Mouse (Mus musculus) spleen, adult 18-20 months (tissue): ENCODE results near the gene Rap1gap2.
A peak's percentile ranks its signal among the peaks of the same experiment; 100 is the strongest.
"Not testable (repeated sequence)": the region's sequence is repeated elsewhere in the genome, so short reads cannot be mapped to it uniquely, and the experiment has no call there.

Experiments used
- DNase-seq, 2 experiments: peaks; one replicate each; pipeline ENCODE4 v3.0.0; 2022; ENCODE audit warnings: mixed read lengths in 2 of 2

Rap1gap2 gene

DNA sequence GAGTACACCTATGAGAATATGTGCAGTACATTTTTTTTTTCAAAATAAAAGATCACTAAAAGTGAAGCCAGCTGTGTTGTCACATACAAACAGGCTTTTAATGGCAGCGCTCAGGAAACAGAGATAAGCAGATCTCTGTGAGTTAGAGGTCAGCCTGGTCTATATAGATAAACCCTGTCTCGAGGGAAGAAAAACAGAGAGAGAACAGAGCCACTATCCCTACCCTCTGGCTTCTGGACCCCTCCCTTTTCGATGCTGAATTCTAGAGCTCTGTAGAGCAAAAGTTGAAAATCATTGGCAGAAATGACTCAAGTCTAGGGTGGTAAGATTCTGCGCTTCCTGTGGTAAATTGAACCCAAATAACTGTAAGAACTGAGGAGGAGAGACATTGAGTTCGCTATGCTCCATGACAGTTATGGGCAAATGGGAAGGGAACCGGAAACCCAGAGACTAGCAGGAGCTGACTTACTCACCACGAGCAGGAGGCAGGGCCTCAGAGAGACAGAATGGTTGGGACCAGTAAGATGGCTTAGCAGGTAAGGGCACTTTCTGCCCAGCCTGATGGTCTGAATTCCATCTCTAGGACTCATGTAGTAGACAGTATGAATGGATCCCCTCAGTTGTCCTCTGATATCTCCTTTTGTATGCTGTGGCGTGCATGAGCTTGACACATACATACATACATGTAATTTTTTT, 11.4 kb upstream of the Rap1gap2 start:
- DNase-seq, result no peak

DNA sequence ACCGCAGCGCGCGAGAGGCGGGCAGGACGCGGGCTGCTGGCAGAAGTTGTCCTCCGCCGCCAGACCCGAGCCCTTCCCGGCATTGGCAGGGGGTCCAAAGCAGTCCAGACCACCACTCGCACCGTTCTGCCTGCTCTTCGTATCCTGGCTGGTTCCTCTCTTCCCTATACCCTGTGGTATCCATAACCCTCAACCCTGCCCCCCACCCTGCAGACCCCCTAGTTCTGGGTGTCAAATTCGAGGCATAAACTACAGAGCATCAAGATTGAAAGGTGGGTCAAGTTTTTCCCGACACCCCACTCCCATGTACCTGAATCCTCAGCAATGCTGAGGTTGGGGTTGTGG, 9.2 kb upstream of the Rap1gap2 start:
- no peak for DNase-seq

DNA sequence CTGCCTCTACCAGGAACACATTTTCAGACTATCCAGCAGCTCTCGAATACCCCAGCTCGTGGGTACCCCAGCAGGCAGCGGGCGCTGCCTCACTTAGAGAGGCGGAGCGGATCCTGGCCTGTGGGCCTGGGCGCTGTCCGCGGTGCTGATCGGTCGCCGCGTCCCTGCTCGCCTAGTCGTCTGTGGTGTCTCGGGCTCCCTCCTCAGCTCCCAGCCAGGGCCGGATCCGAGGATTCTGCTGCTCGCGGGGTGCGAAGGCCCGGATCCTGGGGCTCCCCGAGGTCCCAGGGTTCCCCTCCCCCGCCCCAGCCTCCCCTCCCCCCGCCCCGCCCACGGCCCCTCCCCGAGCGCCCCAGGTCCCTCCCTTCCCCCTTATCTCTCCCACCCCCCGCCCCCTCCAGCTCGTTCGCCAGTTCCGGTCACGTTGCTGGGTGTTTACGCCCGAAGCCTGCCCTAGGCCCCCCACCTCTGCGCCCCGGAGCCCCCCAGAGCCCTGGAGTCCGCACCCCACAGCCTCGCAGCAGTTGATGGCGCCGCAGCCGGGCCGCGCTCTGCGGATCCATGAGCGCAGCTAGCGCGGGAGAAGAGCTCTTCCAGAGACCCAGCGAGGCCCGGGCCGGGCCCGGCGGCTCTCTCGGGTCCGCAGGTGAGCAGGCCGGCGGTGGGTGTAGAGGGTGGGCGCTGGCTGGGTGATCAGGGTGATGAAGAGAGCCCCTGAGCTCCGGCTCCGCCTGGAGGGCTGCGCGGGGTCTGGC, 8.7 kb upstream of the Rap1gap2 start, which contains the start of gene Ccdc92b:
Gene Ccdc92b, plus strand, starts transcription at position 405 of the 755 bp plus-strand sequence.
- peak; percentile 28 to 65 for DNase-seq

DNA sequence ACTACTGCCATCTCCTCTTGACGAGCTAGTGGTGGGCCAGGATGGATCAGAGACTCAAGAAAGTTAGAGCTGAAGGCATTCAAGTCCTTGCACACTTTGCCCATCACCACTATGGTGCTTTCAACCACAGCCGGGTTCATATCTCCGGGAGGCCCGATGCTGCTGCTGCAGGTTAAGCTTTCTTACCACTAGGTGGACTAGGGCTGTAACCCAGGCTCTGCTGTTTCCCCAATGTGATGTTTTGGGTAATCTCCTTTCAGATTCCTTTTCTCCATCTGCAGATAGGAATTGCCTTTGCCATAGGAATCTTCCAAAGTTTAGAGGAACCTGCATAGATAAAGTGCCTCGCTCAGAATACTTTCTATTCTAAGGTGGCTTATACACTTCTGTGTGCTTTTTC, 4.9 kb upstream of the Rap1gap2 start:
- DNase-seq, result no peak

DNA sequence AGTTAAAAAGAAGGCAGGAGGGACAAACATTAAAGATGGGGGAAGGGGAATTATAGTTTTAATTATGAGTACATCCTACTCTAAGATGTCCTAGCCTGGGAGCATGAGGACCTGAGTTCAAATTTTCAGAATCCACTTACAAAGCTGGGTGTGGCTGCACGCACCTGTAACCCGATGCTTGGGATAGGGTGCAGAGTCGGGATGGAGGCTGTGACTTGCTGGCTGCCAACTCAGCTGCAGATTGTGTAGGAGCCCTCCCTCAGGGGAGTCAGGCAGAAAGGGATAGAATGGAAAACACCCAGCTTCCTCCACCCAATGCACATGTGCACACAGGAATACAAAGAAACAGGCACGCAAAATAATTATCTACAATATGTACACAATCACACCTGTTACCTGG, 2.7 kb upstream of the Rap1gap2 start:
- DNase-seq, result no peak

DNA sequence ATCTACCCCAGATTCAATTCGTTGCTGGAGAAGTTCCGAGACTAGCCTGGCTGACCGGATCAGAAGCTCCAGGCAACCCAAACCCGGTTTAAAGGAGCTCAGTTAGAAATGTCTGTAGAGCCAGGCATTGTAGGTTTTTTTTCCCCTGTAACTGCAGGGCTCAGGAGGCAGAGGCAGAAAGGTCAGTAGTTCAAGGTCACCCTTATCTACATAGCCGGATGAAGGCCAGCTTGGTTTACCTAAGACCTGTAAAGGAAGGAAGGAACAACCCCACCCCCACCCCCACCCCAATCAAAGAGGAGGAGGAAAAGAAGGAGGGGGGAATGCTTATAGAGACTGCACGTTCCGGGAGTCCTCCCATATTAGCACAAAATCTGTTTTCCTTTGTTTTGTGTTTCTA, 722 bp upstream of the Rap1gap2 start:
- no peak for DNase-seq

DNA sequence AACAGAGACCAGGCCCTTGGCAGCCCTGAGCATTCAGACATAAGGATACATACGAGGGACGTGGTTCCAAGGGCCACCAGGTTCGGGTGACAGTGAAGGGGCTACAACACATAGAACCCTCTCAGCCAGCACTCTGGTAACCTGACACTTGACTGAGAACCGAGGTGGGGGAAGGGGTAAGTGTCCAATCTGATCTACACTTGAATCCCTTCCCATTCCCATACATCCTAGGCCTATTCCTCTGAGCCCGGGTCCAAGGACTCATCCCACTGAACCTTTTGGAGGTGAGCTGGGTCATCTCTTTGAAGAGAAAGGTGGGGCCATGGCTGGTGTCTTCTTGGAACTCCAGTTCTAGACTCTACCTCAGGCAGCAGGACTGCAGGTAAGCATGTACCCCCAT, 647 bp downstream of the Rap1gap2 start:
- DNase-seq, result no peak

DNA sequence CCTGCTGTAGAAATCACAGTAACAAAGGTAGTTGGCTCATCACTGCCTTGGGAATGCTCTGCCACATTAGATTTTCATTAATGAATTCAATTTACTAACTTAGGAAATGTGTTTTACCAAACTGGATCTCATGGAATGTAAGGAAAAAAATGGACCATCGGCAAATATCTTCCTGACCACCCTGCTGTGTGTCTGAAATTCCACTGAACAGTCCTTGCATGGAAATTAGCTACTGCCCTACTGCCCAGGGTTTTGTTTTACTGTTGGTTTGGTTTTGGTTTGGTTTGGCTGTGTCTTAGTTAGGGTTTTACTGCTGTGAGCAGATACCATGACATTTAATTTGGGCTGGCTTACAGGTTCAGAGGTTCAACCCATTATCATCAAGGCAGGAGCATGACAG, 8.4 kb downstream of the Rap1gap2 start:
- no peak for DNase-seq

DNA sequence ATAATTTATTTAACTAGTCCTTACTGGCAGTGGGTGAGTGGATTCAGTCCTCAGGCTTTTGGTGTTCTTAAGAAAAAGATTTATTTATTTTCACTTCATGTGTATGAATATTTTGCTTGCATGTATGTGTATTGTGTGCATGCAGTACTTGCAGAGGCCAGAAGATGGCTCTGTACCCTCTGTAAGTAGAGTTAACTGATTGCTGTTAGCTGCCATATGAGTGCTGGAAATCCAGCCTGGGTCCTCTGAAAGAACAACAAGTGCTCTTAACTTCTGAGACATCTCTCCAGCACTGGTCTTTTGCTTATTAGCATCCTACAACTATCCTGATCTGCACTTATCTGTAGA, 12.8 kb downstream of the Rap1gap2 start:
- no peak for DNase-seq

DNA sequence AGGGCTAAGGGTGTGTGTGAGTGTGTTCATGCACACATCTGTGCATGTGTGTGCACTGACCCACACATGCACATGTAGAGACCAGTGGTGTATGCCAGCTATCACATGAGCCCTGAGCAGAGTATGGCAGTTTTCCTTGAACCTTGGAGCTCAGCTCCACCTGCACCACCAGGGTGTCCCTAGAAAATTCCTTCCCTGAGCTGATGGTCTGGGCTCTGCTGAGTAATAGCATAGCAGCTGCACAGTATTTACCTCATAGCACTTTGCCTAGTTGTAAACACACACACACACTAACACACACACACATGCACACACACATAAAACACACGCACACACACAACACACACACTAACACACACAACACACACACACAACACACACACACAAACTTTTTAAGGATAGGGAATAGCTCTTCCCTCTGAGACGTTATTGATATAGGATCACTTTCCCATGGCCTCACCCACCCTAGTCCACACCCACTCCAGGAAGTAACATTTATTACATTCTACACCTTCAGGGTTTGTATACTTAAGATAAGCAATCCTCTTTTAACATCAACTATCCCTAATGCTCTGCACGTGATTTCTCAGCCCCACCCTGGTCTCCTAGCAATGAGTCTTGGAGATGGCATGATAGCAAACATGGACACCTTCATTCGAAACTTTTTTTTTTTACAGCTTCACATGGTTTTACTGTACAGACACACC, 13.3 kb downstream of the Rap1gap2 start:
- DNase-seq, result no peak

DNA sequence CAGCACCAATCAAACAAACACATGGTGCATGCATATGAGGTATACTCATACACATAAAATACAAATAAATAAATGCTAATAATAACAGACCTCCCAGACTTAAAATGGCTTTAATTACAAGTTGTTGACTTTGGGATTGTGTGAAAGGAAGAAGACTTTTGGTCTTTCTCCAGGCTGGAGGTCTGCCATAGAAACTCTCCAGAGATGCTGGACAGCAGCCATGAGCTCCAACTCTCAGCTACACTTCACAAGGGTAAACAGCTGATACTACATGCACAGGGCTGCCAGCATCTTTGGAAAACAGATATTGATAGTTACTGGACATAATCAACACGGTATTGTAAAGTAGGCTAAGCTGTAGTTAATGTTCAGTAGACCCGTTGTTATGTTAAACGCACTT, 18.5 kb downstream of the Rap1gap2 start:
- no peak for DNase-seq

DNA sequence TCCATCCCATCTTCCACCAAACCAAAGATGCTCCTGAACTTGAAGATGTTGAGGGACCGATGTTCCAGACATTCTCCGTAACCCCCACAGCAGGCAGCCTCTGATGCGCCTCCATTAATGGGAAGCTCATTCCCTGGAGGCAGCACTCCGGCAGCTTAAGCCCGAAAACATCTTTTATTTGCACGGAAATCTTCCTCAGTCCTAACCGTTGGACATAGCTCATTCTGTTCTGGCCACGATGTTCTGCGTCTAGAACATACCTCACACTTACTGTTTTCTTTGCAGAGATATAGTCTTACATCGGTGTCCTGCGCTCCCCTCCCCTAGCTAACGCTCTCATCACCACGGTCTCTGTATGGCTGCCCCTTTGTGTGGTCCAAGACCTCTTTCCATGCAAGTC, 20.0 kb downstream of the Rap1gap2 start:
- no peak for DNase-seq

DNA sequence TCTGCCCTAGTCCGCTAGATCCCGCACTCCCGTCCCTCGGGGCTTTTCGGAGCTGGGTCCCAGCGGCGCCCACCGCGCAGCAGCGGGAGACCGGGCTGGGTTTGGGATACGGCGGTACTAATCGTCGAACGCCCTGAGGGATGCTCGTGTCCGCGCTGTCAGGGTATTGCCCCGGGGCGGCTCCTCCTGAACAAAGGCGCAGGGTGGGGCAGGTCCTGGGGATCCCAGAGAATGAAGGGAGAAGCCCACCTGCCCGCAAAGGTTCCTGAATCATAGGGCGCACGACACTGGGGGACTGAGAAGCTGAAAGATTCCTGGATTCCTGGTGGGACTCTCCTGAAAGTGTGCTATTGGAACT, 20.5 kb downstream of the Rap1gap2 start:
- DNase-seq, result no peak

DNA sequence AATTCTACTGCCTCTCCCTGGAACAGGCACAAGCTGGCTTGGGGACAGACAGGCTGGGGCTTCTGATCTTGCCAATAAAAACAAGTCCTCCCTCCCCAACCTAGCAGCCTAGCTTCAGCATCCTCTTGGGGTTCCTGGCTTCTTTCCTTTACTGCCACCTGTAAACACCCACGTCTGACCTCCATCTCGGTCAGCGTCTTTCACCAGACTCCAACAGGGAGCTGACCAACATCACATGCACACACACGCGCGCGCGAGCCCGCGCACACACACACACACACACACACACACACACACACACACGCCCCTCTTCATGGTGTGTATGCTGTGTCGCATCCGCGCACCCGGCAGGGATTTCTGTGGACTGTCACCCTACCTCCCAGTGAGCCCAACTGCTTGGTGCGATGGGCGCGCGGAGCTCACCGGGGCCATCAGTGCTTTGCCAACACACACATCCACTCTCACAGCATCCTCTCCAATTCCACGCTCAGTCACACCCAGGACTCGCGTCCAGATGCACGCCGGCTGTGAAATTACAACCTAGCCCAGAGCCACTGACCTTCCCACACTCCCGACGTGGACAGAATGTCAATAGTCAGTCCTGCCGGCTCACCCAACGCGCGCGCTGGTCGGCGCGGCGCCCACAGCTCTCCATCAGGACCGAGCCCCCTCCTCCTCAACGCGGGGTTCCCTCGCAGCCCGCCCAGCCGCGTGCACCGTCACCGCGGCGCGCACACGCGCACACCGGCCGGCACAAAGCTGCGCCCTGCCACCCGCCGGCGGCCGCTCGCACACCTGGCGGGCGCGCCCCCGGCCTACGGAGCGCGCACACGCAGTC, 21.1 kb downstream of the Rap1gap2 start:
- no peak for DNase-seq

DNA sequence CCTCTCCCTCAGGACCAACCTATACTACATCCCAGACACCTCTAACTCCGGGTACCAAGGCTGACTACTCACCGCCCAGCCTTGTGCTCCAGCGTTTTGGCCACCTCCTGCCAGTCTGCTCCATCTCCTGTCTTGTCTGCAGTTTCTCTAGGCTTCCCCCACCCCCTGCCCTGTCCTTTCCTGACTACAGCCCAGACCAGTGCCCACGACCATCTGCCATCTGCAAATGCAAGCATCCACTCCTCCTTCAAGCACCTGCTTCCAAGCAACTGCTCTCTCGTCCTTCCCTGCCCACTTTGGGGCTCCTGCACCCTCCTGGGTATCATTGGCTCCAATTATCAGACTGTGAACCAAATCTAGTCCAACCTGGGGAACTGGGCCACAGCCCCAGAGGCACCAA, 24.3 kb downstream of the Rap1gap2 start:
- DNase-seq, result no peak

DNA sequence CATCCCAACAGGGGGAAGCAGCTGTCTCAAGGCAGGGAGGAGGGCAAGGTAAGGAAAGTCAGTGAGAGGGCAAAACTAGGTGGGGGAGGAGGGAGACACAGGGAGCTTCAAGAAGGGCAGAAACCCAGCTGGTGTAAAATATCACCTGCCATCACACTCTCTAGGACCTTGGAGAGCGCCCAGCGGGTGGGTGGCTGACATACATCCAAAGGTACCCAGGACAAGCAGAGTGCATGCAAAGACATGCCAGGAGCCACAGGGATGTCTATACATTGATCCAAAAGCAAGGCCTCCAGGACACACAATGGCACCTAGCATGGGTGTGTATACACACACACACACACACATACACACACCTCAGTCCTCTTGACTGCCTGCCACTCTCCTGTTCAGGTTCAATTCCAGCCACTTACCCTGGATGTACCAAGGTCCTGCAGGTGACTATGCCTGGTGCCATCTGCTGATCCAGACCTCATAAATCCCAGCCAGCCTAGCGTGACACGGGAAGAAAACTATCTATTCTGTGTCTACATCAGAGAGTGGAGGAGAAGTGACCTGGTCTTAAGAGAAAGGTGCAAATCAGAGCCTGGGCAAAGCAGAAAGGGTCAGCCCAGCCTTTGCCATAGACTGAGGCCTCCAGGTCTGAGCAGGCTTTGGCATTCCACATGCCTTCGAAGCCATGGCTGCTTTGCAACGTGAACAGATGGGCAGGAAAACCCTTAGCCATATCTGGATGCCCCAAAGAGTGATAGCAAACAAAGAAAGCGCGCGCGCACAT, 25.6 kb downstream of the Rap1gap2 start:
- DNase-seq, result no peak

DNA sequence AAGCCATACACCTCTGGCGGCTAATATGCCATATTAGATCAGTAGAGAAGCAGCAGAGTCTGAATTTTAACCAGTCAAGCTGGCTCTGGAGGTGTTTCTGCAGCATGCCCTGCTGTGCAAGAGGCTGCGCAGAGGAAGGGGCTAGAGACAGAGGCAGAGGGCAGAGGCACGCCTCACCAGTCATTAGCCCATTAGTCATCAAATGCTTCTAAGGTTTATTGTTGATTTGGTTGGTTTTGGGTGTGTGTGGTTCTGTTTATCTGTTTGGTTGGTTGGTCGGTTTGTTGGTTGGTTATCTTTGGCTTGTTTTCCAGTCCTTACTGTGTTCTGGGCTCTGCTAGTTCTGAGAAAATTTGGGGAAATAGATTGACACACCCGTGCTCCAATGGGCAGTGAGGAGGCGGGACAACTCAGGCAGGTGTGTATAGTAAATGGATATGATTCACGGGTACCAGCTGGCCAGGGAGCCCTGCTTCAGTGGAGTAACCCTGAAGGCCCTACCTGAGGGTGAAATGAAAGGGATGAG, 26.8 kb downstream of the Rap1gap2 start:
- no peak for DNase-seq

DNA sequence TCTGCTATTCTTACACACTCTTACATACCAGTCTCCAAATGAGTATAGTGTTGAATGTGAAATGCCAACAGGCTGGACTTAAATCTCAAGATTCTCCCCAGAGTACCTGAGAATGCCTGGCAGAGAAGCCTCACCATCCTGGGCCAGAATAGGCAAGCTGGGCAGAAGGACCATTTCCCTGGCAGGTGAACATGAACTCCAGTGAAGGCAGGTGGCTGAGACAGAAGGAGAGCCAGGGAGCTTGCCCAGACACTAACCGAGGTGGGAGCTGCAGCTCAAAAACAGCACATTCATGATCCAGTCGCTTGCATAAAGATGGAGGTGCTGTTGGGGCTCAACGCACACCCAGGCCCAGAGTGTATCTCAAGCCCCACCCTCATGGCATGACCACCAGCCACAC, 28.3 kb downstream of the Rap1gap2 start:
- no peak for DNase-seq

DNA sequence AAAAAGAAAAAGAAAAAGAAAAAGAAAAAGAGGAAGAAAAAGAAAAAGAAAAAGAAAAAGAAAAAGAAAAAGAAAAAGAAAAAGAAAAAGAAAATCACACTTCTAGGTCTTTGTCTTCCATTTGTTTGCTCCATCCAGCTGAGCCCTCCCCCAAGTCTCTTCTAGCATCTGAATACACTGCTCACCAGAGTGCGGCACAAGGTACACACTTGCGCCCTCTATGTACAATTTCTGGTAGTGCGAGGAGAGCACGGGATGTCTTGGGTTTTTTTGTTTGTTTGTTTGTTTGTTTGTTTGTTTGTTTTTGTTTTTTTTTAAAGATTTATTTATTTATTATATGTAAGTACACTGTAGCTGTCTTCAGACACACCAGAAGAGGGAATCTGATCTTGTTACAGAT, 29.4 kb downstream of the Rap1gap2 start:
- DNase-seq, result not testable (repeated sequence)

DNA sequence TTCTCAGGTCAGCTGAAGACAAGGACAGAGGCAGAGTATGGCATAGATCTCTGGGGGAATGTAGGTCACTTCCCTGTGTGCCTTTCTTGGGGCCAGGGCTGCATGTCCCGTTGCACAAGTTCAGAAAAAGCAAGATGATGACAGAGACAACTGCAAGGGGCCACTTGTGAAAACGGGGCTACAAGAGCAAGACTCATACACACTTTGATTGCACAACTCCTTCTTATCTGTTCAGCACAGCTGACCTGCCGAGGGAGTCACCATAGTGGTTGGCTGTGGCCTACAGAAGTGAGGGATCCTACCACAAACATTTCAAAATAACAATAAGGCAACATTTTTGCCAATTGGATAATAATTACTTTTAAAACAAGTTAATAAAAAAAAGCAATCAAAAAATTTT, 33.6 kb downstream of the Rap1gap2 start:
- DNase-seq, result no peak

DNA sequence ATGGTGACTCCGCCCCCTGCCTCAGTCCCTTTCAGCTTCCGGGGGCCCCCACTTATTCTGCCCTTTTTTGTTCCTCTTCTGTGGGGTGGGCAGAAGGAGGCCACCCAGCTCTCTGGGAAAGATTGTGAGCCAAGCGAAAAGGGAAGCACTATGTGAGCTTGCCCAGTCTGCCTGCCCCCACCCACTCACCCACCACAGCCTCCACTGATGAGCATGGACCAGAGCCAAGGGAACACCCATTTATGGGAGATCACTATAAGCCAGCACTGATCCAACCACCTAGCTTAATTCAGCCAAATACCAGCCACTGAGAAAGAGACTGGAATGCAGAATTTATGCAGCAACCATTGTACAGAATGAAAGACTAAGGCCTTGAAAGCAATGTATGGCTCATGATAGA, 34.8 kb downstream of the Rap1gap2 start:
- DNase-seq, result peak; percentile 10

DNA sequence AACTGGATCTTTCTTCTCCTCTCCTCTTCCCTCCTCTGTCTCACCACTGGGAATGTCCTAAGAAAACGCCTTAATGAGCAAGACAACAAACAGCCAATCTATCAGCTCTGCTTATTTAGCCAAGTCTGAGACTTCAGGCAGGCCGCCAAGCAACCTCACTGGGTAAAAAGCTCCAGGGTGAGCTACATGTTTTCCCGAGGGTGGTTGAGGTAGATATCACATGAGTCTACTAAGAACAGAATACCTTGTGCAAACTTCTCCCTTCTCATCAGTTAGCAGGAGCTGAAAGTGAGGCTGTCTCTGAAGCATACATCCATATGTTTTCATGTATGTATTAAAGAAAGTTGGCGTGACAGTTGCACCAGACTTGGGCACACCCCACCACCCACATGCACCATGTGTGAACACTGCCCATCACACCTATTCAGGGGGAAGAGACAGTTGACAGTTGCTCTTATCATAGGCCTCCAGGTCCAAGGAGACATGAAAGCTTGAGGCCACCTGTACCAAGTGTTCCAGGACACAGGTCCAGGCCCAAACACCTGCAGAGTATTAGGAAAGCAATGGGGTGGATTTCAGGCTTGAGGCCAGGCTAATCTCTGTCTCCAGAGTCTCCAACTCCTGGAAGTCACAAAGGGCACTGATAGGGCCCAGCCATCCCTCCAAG, 35.8 kb downstream of the Rap1gap2 start:
- no peak for DNase-seq
